Mouse (Mus musculus) brain, adult 2 months (tissue): Measurements from ENCODE around the gene Cdc7.

ENCODE experiments used
- DNase-seq: peaks from one replicate; pipeline ENCODE4 v3.0.0; 2011; ENCODE audit warnings: low read depth, low spot score

Gene Cdc7

DNA sequence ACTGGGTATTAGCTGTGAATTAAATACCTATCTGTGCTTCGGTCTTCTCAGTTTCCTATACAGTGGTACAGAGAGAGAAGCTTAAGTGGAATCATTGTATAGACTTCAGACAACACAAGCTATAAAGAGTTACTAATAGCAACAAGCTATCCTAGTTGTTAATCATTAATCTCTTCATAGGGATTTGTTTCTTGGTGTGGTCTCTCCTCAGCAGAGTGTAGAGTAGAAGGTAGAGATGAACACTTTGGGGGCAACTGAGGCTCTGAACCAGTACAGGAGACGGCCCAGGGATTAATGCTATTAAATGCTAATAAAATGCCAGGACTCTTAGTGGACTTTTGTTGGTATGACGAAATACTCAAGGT lies 57.9 kb downstream of the Cdc7 start:
- no peak for DNase-seq

DNA sequence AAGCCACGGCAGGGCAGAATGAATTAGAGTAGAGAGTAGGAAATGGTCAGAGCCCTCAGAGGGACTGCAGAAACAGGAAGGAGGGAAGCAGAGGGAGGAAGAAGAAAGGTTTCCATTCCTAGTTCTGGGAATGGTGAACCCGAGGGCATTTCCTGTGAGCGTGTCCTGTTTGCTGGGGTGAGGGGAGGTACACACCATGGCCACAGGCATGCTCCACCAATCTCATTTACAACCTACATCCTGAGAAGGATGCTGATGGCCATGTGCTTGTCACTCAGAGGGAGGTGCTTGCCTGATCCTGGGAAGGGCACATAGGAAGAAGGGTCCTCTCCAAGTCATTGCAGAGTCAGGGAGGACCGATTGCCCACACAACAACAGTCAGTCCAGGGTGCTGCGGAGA lies 59.8 kb downstream of the Cdc7 start:
- no peak for DNase-seq

- DNase-seq, result no peak
Measured at GRCm38 (mm10) chr5:107025371-107025770, 61.2 kb downstream of the Cdc7 start.

DNA sequence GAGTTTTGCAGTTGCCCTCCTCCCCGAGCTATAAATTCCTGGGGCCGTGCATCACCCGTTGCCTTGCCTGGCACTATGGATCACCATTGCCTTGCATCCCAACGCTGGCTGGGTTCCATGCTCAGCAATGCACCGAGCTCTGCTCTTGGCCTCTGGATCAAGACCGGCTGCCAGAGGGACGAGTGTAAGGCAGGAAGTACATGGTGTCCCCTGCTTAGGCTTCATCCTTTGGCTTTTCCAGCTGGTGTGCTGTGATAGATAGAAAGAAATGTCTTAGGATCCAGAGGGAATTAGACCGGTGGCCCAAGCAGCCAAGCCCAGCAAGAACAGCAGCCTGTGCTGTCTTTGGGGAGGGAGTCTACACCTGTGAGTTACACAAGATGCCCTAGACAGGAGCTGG lies 61.7 kb downstream of the Cdc7 start:
- DNase-seq, result no peak

- DNase-seq, result no peak
Measured at GRCm38 (mm10) chr5:107027616-107028015, 63.5 kb downstream of the Cdc7 start.

- no peak for DNase-seq
Measured at GRCm38 (mm10) chr5:107028557-107028956, 64.4 kb downstream of the Cdc7 start.

DNA sequence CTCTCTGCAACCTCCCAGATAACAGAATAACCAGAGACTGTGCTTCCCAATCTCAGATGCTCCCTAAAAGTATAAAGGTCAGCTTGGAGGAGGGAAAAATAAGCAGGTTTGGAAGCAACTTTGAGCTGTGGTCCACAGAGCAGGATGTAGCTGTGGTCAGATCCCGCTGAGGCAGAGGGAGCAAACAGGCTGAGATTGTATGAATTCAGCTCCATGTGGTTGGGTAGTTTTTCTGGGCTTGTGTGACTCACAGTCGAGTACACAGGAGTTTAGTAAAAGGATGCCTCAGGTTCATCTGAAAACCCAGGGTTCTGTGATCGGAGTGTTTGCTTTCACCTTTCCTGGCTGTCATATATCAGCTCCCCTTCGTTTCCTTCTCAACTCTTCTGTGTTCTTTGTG lies 65.7 kb downstream of the Cdc7 start:
- no peak for DNase-seq

DNA sequence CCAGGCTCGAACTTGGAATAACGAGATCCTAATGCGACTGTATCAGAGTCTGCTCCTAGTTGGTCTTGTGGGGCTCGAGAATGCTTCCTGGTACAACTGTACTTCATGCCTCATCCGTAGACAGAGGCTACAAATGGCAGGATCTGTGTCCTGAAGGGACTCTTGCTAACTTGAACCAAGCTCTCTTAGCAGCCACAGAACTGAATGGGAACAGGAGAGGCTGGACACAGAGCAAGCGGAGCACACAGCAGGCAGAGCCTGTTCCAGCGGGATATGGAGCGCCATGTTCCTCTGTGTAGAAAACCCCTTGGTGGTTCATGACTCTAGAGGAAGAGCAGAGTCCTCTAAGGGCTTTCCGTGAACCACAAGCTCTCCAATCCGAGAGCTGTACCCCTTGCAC lies 66.7 kb downstream of the Cdc7 start:
- no peak for DNase-seq
